Mouse (Mus musculus): ENCODE data around the gene Dlx1.

GRCm38 (mm10) chr2:71534242-71535052 lies 6.5 kb downstream of the Dlx1 start:
- TF ChIP-seq CTCF (conservative IDR thresholded peaks at IDR 0.05; ENCODE audit: low read length) (no peak), NANOG (IDR thresholded peaks at IDR 0.05; ENCODE audit: borderline replicate concordance, low read length) (no peak), POU5F1 (IDR thresholded peaks at IDR 0.05; ENCODE audit: borderline replicate concordance, low read length) (no peak)

All from E14TG2a.4 (cell line).